Mouse (Mus musculus) T-helper 1 cell (primary cell): ENCODE results near the gene Cd40lg.

Experiments
- in situ Hi-C: fragments of 300-600 bp; cut with MboI, MseI; formaldehyde crosslinking; loops from one replicate; pipeline ENCODE4 v1.15.1; 2025; ENCODE audit warnings: high pct_unique_total_duplicates

The Cd40lg gene

GRCm38 (mm10) chrX:57211876-57212275 lies at the start of gene Cd40lg:
TSS of gene Cd40lg (plus strand) at chrX:57212143.
- in situ Hi-C loops: no loop called here

- in situ Hi-C loops: loop anchor here (5.0 kb wide), 1 partner anchor 106 kb away; no protein-coding TSS in a partner anchor
Observed at GRCm38 (mm10) chrX:57166549-57166948, 45.4 kb upstream of the Cd40lg start.

GRCm38 (mm10) chrX:57171269-57171668 lies 40.7 kb upstream of the Cd40lg start:
- in situ Hi-C loops: no loop called here

- in situ Hi-C loops: no loop called here
Observed at GRCm38 (mm10) chrX:57177225-57177779, 34.6 kb upstream of the Cd40lg start.

- in situ Hi-C loops: no loop called here
Observed at GRCm38 (mm10) chrX:57182470-57182869, 29.5 kb upstream of the Cd40lg start.

GRCm38 (mm10) chrX:57183359-57183758 lies 28.6 kb upstream of the Cd40lg start:
- in situ Hi-C loops: no loop called here

- in situ Hi-C loops: no loop called here
Observed at GRCm38 (mm10) chrX:57187301-57187700, 24.6 kb upstream of the Cd40lg start.

- in situ Hi-C loops: no loop called here
Observed at GRCm38 (mm10) chrX:57189335-57189734, 22.6 kb upstream of the Cd40lg start.

GRCm38 (mm10) chrX:57196319-57196718 lies 15.6 kb upstream of the Cd40lg start:
- in situ Hi-C loops: no loop called here

GRCm38 (mm10) chrX:57198036-57198435 lies 13.9 kb upstream of the Cd40lg start:
- in situ Hi-C loops: no loop called here

- in situ Hi-C loops: no loop called here
Observed at GRCm38 (mm10) chrX:57200397-57200796, 11.5 kb upstream of the Cd40lg start.

GRCm38 (mm10) chrX:57210591-57210990 lies 1.4 kb upstream of the Cd40lg start:
- in situ Hi-C loops: no loop called here

- in situ Hi-C loops: no loop called here
Observed at GRCm38 (mm10) chrX:57212862-57213261, 919 bp downstream of the Cd40lg start.

- in situ Hi-C loops: no loop called here
Observed at GRCm38 (mm10) chrX:57215495-57215894, 3.6 kb downstream of the Cd40lg start.

- in situ Hi-C loops: no loop called here
Observed at GRCm38 (mm10) chrX:57216271-57216670, 4.3 kb downstream of the Cd40lg start.

- in situ Hi-C loops: no loop called here
Observed at GRCm38 (mm10) chrX:57219563-57219962, 7.6 kb downstream of the Cd40lg start.

- in situ Hi-C loops: no loop called here
Observed at GRCm38 (mm10) chrX:57221881-57222280, 9.9 kb downstream of the Cd40lg start.

GRCm38 (mm10) chrX:57223301-57223700 lies 11.4 kb downstream of the Cd40lg start:
- in situ Hi-C loops: no loop called here

GRCm38 (mm10) chrX:57228178-57228577 lies 16.2 kb downstream of the Cd40lg start:
- in situ Hi-C loops: no loop called here

GRCm38 (mm10) chrX:57233596-57233995 lies 21.7 kb downstream of the Cd40lg start:
- in situ Hi-C loops: no loop called here

- in situ Hi-C loops: loop anchor here (5.0 kb wide), 1 partner anchor 46 kb away; no protein-coding TSS in a partner anchor
Observed at GRCm38 (mm10) chrX:57235982-57236381, 24.0 kb downstream of the Cd40lg start.

GRCm38 (mm10) chrX:57238572-57238971 lies 26.6 kb downstream of the Cd40lg start:
- in situ Hi-C loops: loop anchor here (5.0 kb wide), 1 partner anchor 44 kb away; no protein-coding TSS in a partner anchor

GRCm38 (mm10) chrX:57253329-57254055 lies 41.5 kb downstream of the Cd40lg start:
- in situ Hi-C loops: no loop called here
